Mouse (Mus musculus): ENCODE measurements around the gene Adcy2.

Gene Adcy2

DNA sequence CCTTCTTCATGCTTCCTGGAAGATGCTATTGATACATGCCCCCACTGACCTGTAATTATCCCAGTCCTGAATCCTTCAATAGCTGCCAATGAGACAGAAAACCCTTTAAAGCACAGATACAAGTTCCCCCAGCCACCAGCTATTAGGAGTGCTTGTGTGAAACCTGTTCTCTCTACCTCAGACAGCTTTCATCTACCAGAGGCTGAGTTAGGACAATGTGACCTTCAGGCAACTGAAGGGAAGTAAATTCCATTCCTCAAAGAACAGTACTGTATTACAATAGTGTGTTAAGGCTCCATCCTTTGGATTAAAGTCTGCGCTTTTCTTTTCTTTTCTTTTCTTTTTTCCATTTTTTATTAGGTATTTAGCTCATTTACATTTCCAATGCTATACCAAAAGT lies 356.6 kb downstream of the Adcy2 start:
- DNase-seq (ENCODE audit: extremely low read depth, low read depth), result no peak

DNA sequence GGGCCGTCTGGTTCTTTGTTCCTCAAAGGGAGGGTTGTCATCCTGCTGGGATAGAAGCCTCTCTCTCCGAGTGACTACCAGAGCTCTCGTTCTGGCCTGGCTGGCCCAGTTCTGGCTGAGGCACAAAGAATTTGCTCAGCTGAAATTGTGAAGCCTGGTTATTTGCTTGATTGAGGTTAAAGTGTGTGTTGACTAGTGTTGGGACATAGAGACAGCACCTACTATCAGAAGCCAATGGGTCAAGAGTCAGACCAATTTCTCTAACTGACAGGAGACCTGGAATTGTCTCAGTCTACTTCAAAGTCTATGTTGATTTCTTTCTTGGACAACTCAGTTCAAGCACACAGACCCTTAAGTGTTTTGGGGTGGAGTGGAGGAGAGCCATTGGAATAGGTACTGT lies 372.3 kb downstream of the Adcy2 start:
- DNase-seq (ENCODE audit: extremely low read depth, low read depth), result no peak

DNA sequence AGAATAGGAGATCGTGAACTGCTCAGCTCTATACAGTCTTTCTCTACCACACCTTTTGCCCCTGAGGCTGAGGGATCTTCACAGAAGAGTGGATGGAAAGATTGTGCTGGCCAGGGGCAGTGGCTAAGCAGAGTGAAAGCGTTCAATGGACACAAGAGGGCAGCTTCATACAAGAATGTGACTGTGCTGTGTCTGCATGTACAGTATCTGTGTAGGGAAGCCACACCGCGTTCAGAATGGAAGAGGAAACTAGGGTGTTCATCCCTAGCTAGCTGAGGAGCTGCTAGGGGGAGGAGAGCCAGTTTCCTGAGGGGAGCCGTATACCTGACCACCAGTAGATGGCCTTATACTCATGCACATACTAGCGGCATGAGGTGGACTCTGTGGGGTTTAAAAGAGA lies 376.5 kb downstream of the Adcy2 start:
- no peak for DNase-seq (ENCODE audit: extremely low read depth, low read depth)

DNA sequence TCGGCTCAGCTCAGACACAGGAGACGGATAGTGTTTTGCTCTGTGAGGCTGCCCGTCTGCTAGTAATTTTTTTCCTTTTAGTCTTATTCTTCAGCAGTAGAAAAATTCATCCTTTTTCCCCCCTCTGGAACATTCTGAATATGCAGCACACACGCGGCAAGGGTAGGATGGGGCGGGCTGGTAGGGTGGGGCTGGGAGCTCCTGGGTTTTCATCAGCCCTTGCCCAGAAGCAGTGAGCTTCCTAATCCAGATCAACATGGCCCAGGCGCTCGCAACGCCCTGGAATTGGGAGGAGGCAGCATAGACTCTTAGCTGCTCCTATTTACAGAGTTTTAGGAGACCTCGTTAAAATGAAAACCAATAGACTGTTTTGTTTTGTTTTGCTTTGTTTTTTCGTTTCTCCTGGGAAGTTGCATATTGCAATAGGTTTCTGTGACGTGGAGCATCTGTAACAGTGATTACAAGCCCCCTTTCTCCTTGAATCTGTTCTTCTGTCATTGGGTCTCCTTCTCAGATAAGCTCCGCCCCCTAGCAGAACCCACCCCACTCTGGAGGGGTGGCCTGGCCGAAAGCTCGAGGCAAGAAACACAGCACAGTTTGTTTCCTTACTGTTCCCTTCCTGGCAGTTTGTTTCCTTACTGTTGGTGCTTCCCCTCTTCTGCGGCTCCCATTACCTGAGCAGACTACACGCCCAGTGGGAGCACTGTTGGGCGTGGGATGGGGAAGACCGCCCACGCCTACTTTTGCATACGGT lies 391.5 kb downstream of the Adcy2 start:
- no peak for DNase-seq (ENCODE audit: extremely low read depth, low read depth)

DNA sequence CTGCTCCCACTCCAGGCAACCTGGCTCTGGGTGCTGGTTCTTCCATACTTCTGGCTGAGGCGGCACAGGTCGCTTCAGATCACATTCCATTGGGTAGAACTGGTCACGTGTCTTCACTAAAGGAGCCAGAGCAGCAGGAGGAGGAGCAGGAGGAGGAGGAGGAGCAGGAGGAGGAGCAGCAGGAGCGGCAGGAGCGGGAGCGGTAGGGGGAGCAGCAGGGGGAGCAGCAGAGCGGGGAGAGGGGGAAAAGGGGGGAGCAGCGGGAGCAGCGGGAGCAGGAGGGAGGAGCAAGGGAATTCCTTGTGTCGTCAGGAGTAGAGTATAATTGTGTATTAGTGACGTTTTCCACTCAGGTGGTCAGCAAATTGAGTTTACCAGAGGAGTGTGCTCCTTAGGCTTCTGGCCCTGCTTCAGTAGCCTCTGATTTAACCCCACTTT lies 393.6 kb downstream of the Adcy2 start:
- no peak for DNase-seq (ENCODE audit: extremely low read depth, low read depth)

DNA sequence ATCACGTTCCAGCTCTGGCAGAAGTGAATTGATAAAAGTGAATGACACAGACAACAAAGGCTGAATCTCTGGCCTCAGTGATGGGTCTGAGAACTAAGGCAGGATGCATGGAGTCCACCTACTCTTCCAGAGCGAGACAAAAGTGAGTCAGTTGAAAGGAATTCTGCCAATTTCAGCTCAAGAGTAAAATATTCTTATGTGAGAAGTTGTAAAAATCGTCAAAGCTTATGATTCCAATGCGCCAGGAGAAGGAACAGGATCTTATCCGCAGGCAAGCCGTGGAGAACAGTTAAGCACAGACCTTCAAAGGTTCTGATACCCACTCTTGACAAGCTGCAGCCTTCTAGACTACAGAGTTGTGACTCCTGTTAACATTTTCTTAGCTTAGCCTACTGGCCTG lies 396.3 kb downstream of the Adcy2 start:
- DNase-seq (ENCODE audit: extremely low read depth, low read depth), result no peak

DNA sequence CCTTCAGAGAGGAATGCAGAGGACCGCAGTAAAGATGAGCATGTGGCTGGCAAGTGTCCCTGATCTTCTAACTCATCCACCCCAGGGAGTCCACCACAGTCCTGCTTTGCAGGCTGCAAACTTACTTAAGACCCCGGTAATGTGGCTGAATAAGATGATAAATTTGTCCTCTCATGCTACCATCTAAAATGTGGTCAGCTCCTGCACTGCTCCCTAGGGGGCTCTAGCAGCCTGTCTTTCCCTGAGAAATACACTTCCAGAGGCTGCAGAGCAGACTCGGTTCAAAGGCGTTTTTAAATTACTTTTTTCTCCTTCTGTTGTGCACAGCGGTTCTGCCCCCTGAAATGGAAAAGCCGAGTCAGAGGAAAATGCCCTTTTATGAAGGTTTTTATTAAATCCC lies 398.2 kb downstream of the Adcy2 start:
- no peak for DNase-seq (ENCODE audit: extremely low read depth, low read depth)

DNA sequence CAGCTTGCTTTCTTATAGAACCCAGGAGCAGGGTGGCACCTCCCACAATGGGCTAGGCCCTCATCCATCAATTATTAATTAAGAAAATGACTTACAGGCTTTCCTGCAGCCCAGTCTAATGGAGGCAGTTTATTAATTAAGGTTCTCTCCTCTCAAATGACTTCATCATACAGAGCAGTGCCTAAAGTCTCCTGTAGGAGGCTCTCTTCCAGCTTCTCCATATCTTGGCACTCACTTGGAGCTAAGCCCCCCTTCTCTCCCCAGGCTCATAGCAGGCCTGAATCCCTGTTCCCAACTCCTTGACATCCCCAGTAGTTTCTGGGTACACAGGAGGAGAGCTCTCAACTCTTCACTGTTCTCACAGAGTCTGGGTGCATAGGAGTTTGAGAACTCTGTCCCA lies 400.4 kb downstream of the Adcy2 start:
- DNase-seq (ENCODE audit: extremely low read depth, low read depth), result no peak

DNA sequence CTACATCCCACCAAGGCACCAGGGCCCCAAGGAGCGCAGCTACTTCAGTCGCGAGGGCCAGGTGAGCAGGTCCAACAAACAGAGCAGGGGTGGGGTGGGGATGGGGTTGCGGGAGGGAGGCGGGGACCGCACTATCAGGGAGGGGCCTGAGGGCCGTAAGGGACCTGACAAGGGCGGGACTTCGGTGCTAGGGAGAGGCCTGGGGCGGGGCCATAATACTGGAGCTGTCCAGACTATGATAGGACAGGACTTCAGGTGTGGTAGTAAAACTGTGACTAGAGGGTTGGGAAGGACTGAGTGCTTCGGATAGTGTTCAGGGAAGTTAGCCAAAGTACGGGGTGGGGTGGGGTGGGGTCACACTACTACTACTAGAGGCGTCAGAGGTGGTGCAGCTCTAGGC lies 401.7 kb downstream of the Adcy2 start:
- DNase-seq (ENCODE audit: extremely low read depth, low read depth), result no peak

DNA sequence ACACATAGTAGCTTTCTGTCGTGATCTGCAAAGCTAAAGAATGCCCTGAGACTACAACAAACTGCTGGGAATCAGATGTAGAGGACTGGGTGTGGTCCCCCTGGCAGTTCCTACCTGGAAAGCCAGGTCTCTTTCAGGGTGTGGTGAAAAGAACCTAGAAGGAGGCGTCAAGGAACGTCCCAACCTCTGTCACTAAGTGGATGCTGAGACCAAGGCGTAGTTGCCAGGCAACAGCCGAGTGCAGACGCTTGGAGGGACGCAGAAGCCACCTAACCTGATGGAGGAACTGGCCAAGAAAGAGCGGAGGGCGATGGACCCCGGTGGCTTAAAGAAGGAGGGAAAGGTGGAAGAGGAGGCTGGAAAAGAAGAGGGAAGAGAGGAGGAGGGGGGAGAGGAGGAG lies 402.1 kb downstream of the Adcy2 start, which contains the start of gene 1700001L19Rik:
Gene 1700001L19Rik (plus strand): TSS at position 223 of the 400 bp plus-strand sequence.
- DNase-seq (ENCODE audit: extremely low read depth, low read depth), result no peak

DNA sequence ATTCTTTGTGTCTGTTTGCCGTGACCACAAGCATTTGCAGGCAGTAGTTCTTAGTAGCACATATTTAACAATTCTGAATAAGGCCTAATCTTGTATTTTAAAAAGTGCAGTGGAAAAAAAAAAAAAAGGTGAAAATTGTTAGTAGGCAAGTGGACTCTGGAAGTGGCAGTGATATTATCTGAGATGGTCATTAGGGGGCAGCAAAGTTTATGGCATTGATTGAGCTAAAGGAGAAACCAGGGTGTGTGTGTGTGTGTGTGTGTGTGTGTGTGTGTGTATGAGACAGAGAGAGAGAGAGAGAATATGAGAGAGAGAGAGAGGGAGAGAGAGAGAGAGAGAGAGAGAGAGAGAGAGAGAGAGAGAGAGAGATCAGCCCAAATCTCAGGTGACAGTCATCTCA lies 405.5 kb downstream of the Adcy2 start:
- no peak for DNase-seq (ENCODE audit: extremely low read depth, low read depth)

DNA sequence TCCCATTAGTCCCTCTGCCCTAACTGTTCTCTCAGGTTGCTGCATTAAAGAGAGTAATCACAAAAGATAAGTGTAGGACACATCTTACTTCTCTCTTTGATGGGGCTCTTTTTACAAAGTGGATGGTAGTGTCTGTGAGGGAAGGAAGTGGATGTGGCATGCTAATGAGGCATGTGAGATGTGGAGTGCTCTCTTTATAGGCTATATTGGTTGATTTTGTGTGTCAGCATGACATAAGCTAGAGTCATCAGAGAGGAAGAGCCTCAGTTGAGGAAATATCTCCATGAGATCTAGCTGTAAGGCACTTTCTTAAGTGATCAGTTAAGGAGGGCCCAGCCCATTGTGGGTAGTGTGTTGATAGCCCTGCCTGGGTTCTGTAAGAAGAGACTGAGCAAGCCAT lies 411.0 kb downstream of the Adcy2 start:
- DNase-seq (ENCODE audit: extremely low read depth, low read depth), result no peak

DNA sequence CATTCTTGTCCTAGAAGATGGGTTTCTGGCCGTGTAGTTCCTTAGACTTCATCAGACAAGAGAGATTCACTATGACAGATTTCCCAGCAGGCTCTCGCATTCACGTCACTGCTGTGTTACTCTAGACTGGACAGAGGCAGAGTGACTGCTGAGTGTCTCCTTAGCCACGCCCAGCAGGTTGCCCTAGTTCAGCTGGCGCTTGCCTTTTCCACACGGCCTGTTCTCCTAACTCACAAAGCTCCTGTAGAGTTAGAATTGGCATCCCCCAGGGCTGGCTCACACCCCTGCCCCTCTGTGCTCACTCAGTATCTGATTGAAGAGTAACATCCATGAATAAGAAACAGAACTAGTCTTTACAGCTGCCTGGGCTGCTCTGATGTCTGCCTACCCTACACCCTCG lies 413.9 kb downstream of the Adcy2 start:
- no peak for DNase-seq (ENCODE audit: extremely low read depth, low read depth)

DNA sequence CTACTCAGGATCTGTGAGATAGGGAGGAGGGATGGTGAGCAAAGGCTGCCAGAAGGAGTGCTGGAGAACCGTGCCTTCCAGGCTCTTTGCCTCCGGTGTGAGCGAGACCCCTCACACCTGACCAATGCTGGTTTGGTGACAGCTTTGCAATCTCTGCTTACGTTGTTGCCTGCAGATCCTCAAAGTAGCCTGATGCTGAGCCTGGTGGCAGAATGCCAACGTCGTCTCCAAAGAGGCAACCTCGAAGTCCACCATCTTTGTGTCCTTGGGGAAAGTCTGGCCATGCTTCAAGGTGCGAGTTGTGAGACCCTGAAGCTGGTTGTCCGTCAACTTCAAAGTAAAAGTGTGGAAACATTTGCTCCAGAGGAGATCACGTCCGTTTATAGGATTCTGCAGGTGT lies 415.4 kb downstream of the Adcy2 start:
- no peak for DNase-seq (ENCODE audit: extremely low read depth, low read depth)

DNA sequence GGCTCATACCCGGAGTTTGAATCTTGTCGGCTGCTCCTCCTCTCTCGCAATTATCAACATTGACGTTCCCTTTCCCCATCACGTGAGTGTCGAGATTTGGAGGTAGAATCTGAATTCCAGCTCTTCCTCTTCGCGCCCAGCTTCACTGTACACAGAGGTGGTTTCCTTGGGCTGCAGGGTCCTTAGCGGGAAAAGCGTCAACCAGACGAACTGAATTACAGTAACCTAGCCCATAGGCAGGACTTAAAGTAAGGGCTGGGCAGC lies 416.9 kb downstream of the Adcy2 start:
- DNase-seq (ENCODE audit: extremely low read depth, low read depth), result peak; percentile 8

DNA sequence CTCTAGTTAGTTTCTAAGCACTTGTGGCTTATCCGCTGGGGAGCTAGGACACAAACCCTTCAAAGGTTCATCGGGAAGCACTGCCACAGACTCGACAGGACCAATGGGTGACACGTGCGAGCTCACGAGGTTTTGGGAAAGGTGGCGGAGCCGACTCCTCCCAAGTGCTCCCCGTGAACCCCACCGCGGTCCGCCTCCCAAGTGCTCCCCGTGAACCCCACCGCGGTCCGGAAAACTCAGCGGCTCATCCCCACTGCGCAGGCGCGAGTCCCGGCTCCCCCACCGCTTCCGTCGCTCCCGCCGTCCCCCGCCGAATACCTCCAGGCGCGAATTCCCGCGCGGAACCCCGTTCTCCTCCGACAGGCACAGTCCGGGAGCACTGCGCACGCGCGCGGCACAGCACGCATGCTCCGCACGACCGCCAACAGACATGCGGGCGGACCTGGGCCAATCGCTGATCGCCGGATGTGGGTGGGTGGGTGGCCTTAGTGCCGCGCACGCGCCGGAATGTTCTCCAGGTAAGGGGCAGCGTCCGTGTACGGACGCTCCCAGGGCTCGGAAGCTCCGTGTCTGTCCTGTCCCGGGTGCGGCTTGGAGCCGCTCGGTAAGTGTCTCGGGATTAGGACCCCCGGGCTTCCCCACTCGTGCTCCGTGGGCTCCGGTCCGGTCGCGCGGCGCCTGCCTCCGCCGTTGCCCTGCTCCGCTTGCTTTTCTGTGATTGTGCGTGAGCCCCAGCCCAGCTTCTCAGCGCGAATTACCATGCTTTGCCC lies 417.4 kb downstream of the Adcy2 start, which contains the start of the genes Mtrr and Fastkd3:
Gene Mtrr (minus strand): TSS at position 403 of the 770 bp plus-strand sequence.
Gene Fastkd3 (plus strand): TSS at position 488 of the 770 bp plus-strand sequence.
- DNase-seq (ENCODE audit: extremely low read depth, low read depth), result peak; percentile 78

DNA sequence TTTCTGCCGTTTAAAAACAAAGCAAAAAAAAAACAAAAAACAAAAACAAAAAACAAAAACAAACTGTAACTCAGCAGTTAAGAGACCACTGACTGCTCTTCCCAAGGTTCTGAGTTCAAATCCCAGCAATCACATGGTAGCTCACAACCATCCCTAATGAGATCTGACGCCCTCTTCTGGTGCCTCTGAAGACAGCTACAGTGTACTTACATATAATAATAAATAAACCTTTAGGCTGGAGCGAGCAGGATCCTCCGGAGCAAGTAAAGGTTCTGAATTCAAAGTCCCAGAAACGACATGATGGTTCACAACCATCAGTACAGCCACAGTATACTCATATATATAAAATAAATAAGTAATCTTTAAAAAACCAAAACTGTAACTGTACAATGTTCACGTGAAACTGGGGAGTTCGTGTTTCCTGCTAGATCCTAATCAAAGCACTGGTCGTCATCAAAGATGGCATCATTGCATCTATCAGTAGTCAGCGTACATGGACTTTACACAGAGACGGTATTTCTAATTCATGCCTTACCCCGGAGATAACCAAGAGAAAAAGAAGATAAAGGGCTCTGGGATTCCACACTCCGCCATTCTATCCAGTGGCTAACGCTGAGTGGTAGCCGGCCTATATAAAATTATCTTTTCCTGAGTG lies 418.1 kb downstream of the Adcy2 start:
- peak; percentile 16 for DNase-seq (ENCODE audit: extremely low read depth, low read depth)

DNA sequence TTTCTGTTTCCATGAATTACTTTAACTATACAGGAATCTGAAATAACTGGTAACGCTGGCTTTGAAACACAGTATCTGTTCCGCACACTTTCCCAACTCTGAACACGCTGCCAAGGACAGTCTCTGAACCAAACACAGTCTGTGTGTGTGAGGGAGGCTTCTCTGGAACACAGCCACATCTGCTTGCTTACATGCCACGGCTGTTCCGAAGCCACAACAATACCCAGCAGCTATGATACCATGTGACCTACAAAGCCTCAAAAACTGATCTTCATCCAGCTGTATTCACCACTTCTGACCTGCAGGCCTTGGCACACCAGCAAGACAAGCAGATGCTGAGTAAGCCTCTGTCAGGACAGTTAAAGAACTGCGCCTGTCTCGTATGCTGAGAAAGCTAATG lies 421.4 kb downstream of the Adcy2 start:
- no peak for DNase-seq (ENCODE audit: extremely low read depth, low read depth)

DNA sequence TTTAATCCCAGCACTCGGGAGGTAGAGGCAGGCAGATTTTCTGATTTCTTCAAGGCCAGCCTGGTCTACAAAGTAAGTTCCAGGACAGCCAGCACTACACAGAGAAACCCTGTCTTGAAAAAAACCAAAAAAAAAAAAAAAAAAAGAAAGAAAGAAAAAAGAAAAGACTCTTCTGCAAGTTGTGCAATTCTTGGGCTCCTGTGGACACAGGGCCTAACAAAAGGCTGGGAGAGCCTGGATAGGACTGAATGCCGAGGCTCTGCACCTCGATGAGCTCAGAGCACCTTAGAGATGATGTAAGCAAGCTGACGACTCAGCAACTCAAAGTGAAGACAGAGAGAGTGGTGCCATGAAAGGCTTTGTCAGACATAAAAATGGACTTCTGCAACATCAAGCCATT lies 424.9 kb downstream of the Adcy2 start:
- DNase-seq (ENCODE audit: extremely low read depth, low read depth), result no peak

DNA sequence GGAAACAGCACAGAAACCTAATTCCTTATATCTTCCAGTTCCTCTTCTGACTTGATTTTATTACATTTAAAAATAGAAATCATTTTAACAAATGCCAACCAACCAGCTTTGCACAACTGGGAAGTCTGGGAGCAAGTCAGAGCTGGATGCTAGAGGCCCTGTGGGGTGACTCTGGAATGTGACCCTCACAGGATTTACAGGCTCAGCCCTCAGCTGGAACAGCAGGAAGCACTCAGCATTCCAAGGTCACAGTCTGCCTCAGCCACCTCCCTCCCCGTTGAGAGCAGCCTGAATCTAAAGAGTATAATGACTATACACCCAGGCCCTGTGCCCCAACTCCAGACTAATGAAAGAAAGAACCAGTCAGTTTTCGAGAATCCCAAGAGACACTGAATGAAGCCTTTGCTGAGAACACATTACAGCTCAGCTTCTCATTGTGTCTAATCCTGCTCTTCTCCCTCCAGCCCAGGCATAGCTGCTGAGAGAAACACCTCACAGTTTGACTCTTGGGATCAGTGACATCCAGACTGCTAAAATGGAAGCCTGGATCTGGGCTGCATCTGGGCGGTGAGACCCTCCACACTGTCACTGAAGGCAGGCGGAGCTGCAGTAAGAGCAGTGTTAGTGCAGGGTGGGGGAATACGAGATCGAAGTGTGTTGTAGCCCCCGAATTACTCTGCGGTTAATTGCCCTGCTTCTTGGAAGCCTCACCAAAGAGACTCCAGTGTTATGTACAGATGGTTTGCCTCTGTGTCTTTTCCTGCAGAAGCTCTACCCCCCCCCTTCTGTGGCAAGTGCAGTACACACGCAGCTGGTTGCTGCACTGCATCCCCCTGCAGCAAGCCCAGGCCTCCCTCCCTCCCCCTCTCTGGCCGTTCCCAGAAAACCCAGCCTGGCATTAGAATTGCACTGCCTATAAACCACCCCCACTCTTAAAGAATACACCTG lies 426.1 kb downstream of the Adcy2 start:
- no peak for DNase-seq (ENCODE audit: extremely low read depth, low read depth)

DNA sequence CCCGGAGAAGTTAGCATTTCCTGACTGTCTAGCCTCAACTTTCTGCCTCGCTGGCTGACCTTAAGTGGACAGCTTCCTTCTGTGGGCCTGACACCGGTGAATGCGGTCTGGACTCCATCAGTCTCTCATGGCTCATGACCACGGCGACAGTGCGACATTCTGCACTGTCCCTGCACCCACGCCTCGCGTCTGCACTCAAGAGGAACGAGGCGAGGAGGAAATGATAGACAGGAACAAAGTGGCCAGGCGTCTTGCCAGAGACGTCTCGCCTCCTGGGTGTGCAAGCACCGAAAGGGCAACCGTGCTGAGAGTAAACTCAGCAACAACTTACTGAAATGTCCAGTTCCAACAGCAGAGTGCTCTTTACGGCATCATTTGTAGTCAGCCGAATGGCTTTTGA lies 427.1 kb downstream of the Adcy2 start:
- DNase-seq (ENCODE audit: extremely low read depth, low read depth), result no peak
